Mouse (Mus musculus) heart, postnatal 0 days (tissue): ENCODE data around the gene Mdga2.

ENCODE experiments used
- CTCF ChIP-seq: IDR thresholded peaks from 2 replicates; pipeline ENCODE4 v1.5.1; 2016; ENCODE audit warnings: antibody characterized with exemption, control low read depth, low read depth
- EP300 ChIP-seq: IDR thresholded peaks from 2 replicates; pipeline ENCODE4 v1.6.1; 2016; ENCODE audit warnings: antibody characterized with exemption, low read depth

DNA sequence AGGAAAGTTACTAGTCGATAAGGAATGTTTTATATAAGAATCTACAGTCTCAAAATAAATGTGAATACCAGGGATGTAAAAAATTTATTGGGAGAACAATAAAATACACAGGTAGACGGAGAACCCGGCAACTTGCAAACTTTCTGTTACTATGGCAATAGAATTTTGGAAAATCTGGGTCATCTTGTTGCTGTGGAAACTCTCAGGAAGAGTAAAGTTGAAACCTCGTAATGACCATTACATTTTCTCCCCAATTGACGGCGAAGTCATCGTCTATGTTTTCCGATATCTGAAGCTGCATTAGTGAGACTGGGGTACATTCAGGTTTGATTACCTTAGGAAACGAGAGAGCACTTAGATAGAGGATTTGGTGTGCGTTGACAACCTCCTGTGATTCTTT, 514.0 kb downstream of the Mdga2 start:
- TF ChIP-seq CTCF (no peak), EP300 (no peak)
